Mouse (Mus musculus): ENCODE measurements at regions not wholly inside any gene's neighbourhood (a gene's known extent, or its start where the extent isn't known, plus 50 kb on each side); places are given as distances from the start of the nearest gene placed in this dataset.
A peak's percentile ranks its signal among the peaks of the same experiment; 100 is the strongest.

GRCm38 (mm10) chr12:35429473-35429872 is 105.4 kb downstream of the Ahr start:
- Histone ChIP-seq H3K36me3 (no peaks in the 10 kb centered on the region), H3K4me3 (replicated peaks) (no peak overlapping the region), H3K9ac (no peak overlapping the region), H3K4me2 (replicated peaks) (no peak overlapping the region), H3K4me1 (no peaks in the 10 kb centered on the region), H3K27me3 (no peaks in the 10 kb centered on the region), H3K9me3 (replicated peaks) (no peaks in the 10 kb centered on the region), H3K27ac (replicated peaks) (no peak overlapping the region)
- no peak for ATAC-seq (ENCODE audit: insufficient number of reproducible peaks, low FRiP score, low TSS enrichment, low read depth)
- WGBS: 97% methylated on average over 1 of the region's 1 CpGs

DNA sequence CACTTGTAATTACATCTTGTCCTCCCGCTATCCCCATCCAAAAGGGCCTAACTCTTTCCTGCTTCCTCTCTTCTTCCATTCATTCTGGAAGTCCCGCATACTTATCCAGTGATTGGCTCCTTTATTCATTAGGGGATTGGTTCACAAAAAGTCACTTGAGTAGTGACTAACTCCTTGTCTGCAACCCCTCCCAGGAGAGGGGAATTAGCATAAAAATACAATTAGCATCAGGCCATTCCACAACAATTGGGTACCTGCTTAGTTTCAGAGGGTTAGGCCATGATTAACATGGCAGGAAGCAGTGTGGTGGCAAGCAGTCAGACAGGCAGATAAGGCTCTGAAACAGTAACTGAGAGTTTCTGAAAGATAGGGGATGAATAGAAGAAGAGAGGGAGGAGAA is 115.6 kb downstream of the Ahr start:
- 80% methylated on average over 2 of the region's 2 CpGs for WGBS
- H3K4me1 ChIP-seq: no peaks in the 10 kb centered on the region
- no peak overlapping the region for H3K9ac ChIP-seq
- no peaks in the 10 kb centered on the region for H3K36me3 ChIP-seq
- no peaks in the 10 kb centered on the region for H3K27me3 ChIP-seq
- no peak for ATAC-seq (ENCODE audit: insufficient number of reproducible peaks, low FRiP score, low TSS enrichment, low read depth)
- H3K27ac ChIP-seq (replicated peaks): no peak overlapping the region
- no peaks in the 10 kb centered on the region for H3K9me3 ChIP-seq (replicated peaks)
- no peak overlapping the region for H3K4me3 ChIP-seq (replicated peaks)
- no peak overlapping the region for H3K4me2 ChIP-seq (replicated peaks)

DNA sequence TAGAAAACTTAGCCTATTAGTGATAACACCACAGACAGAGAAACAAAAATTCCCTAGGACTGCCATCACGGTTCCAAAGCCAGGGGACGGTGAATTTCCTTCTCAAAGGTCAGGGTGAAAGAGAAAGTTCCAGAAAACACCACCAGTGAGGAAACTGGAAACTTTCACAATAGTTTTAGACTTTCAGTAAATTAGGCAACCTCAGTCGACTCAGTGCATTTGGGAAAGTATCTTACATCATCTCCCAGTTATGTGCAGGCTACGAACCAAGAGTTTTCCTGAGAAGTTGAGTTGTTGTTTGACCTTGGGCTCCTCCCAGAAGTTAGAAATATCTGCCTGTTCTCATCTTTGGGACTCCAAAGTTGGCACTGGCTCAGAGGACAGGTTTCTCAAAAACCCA is 116.9 kb downstream of the Ahr start:
- H3K9me3 ChIP-seq (replicated peaks): no peaks in the 10 kb centered on the region
- H3K4me3 ChIP-seq (replicated peaks): no peak overlapping the region
- H3K27ac ChIP-seq (replicated peaks): no peak overlapping the region
- H3K36me3 ChIP-seq: no peaks in the 10 kb centered on the region
- no peaks in the 10 kb centered on the region for H3K27me3 ChIP-seq
- H3K4me1 ChIP-seq: no peaks in the 10 kb centered on the region
- no peak overlapping the region for H3K9ac ChIP-seq
- 71% methylated on average over 4 of the region's 4 CpGs for WGBS
- no peak for ATAC-seq (ENCODE audit: insufficient number of reproducible peaks, low FRiP score, low TSS enrichment, low read depth)
- no peak overlapping the region for H3K4me2 ChIP-seq (replicated peaks)

DNA sequence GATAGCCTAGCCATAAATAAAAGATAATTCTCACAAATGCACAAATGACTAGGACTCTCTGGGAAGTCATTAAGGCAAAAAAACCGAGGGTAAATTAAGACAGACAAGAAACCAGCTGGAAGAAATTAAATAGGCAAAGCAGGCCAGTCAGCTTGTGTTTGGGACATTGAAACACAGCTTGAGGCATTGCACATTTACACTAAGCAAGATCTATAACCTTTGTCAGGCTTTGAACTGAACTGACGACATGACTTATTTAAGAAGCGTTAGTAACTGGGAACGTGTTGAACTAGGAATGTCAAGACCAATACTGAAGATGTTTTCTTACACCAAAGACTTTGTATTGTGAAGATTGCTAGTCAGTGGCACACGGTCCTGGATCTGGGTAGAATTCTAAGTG is 118.3 kb downstream of the Ahr start:
- no peak for ATAC-seq (ENCODE audit: insufficient number of reproducible peaks, low FRiP score, low TSS enrichment, low read depth)
- H3K27me3 ChIP-seq: no peaks in the 10 kb centered on the region
- no peak overlapping the region for H3K4me3 ChIP-seq (replicated peaks)
- no peaks in the 10 kb centered on the region for H3K4me1 ChIP-seq
- no peak overlapping the region for H3K9ac ChIP-seq
- no peaks in the 10 kb centered on the region for H3K36me3 ChIP-seq
- 34% methylated on average over 5 of the region's 5 CpGs for WGBS
- no peaks in the 10 kb centered on the region for H3K9me3 ChIP-seq (replicated peaks)
- no peak overlapping the region for H3K4me2 ChIP-seq (replicated peaks)
- no peak overlapping the region for H3K27ac ChIP-seq (replicated peaks)

- no peak overlapping the region for H3K4me3 ChIP-seq (replicated peaks)
- H3K9me3 ChIP-seq (replicated peaks): no peaks in the 10 kb centered on the region
- no peaks in the 10 kb centered on the region for H3K27me3 ChIP-seq
- ATAC-seq (ENCODE audit: insufficient number of reproducible peaks, low FRiP score, low TSS enrichment, low read depth): no peak
- no peaks in the 10 kb centered on the region for H3K4me1 ChIP-seq
- H3K9ac ChIP-seq: no peak overlapping the region
- H3K36me3 ChIP-seq: no peaks in the 10 kb centered on the region
- no peak overlapping the region for H3K27ac ChIP-seq (replicated peaks)
- WGBS: 58% methylated on average over 3 of the region's 3 CpGs
- H3K4me2 ChIP-seq (replicated peaks): no peak overlapping the region
Observed at GRCm38 (mm10) chr12:35412715-35413114, 122.1 kb downstream of the Ahr start.

- WGBS: 73% methylated on average over 3 of the region's 3 CpGs
- ATAC-seq (ENCODE audit: insufficient number of reproducible peaks, low FRiP score, low TSS enrichment, low read depth): no peak
- no peaks in the 10 kb centered on the region for H3K4me1 ChIP-seq
- no peaks in the 10 kb centered on the region for H3K36me3 ChIP-seq
- H3K27me3 ChIP-seq: no peaks in the 10 kb centered on the region
- H3K27ac ChIP-seq (replicated peaks): no peak overlapping the region
- H3K9ac ChIP-seq: no peak overlapping the region
- no peaks in the 10 kb centered on the region for H3K9me3 ChIP-seq (replicated peaks)
- no peak overlapping the region for H3K4me2 ChIP-seq (replicated peaks)
- H3K4me3 ChIP-seq (replicated peaks): no peak overlapping the region
Observed at GRCm38 (mm10) chr12:35408461-35408860, 126.4 kb downstream of the Ahr start.

DNA sequence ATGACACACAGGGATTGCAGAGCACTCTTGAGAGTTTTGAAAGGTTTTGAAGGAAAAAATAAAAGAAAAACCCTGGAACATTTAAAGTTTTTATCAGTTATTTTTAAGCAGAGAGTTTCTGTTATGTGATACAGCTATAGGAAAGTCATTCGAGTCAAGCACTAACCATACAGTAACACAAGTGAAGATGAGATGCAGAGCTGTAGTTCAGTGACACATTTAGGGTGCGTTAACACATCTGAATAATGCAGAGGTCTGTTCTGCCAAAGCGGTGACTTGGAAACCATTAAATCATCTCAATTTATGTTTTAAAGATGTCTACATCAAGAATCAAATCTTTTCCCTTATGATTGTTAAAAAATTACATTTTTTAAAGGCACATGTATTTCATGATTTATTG is 126.8 kb downstream of the Ahr start:
- no peaks in the 10 kb centered on the region for H3K36me3 ChIP-seq
- no peak overlapping the region for H3K27ac ChIP-seq (replicated peaks)
- no peaks in the 10 kb centered on the region for H3K27me3 ChIP-seq
- WGBS: 75% methylated on average over 3 of the region's 3 CpGs
- no peak overlapping the region for H3K4me3 ChIP-seq (replicated peaks)
- no peaks in the 10 kb centered on the region for H3K4me1 ChIP-seq
- no peak overlapping the region for H3K9ac ChIP-seq
- no peak for ATAC-seq (ENCODE audit: insufficient number of reproducible peaks, low FRiP score, low TSS enrichment, low read depth)
- no peak overlapping the region for H3K4me2 ChIP-seq (replicated peaks)
- no peaks in the 10 kb centered on the region for H3K9me3 ChIP-seq (replicated peaks)

- H3K27ac ChIP-seq (replicated peaks): no peak overlapping the region
- H3K9ac ChIP-seq: no peak overlapping the region
- H3K36me3 ChIP-seq: no peaks in the 10 kb centered on the region
- 59% methylated on average over 2 of the region's 2 CpGs for WGBS
- H3K27me3 ChIP-seq: no peaks in the 10 kb centered on the region
- ATAC-seq (ENCODE audit: insufficient number of reproducible peaks, low FRiP score, low TSS enrichment, low read depth): no peak
- no peaks in the 10 kb centered on the region for H3K9me3 ChIP-seq (replicated peaks)
- H3K4me3 ChIP-seq (replicated peaks): no peak overlapping the region
- no peak overlapping the region for H3K4me2 ChIP-seq (replicated peaks)
- no peaks in the 10 kb centered on the region for H3K4me1 ChIP-seq
Observed at GRCm38 (mm10) chr12:35401853-35402252, 133.0 kb downstream of the Ahr start.

GRCm38 (mm10) chr12:35401219-35401618 is 133.6 kb downstream of the Ahr start:
- no peaks in the 10 kb centered on the region for H3K4me1 ChIP-seq
- H3K9ac ChIP-seq: no peak overlapping the region
- no peak overlapping the region for H3K4me3 ChIP-seq (replicated peaks)
- no peak for ATAC-seq (ENCODE audit: insufficient number of reproducible peaks, low FRiP score, low TSS enrichment, low read depth)
- H3K9me3 ChIP-seq (replicated peaks): no peaks in the 10 kb centered on the region
- H3K4me2 ChIP-seq (replicated peaks): no peak overlapping the region
- H3K27me3 ChIP-seq: no peaks in the 10 kb centered on the region
- WGBS: 73% methylated on average over 2 of the region's 2 CpGs
- no peak overlapping the region for H3K27ac ChIP-seq (replicated peaks)
- H3K36me3 ChIP-seq: no peaks in the 10 kb centered on the region

- Histone ChIP-seq H3K4me3 (replicated peaks) (no peak overlapping the region), H3K4me2 (replicated peaks) (no peak overlapping the region), H3K27me3 (no peaks in the 10 kb centered on the region), H3K4me1 (peaks cover 6% of the 10 kb centered on the region; the same call in 1 of the 2 replicates), H3K27ac (replicated peaks) (no peak overlapping the region), H3K9me3 (replicated peaks) (no peaks in the 10 kb centered on the region), H3K36me3 (no peaks in the 10 kb centered on the region), H3K9ac (no peak overlapping the region)
- ATAC-seq (ENCODE audit: insufficient number of reproducible peaks, low FRiP score, low TSS enrichment, low read depth): no peak
- 79% methylated on average over 1 of the region's 1 CpGs for WGBS
Observed at GRCm38 (mm10) chr12:35395211-35395610, 139.6 kb downstream of the Ahr start.

- Histone ChIP-seq H3K27ac (replicated peaks) (peak overlapping the region; percentile 55), H3K4me1 (peaks cover 6% of the 10 kb centered on the region; the same call in 1 of the 2 replicates), H3K4me3 (replicated peaks) (no peak overlapping the region), H3K27me3 (no peaks in the 10 kb centered on the region), H3K4me2 (replicated peaks) (no peak overlapping the region), H3K36me3 (no peaks in the 10 kb centered on the region), H3K9me3 (replicated peaks) (no peaks in the 10 kb centered on the region), H3K9ac (no peak overlapping the region)
- WGBS: 12% methylated on average over 2 of the region's 2 CpGs
- 0 out of 2 replicates have a peak, but pooled peaks have one; percentile 15 for ATAC-seq (ENCODE audit: insufficient number of reproducible peaks, low FRiP score, low TSS enrichment, low read depth)
Observed at GRCm38 (mm10) chr12:35392111-35392510, 142.7 kb downstream of the Ahr start.

- H3K4me2 ChIP-seq (replicated peaks): no peak overlapping the region
- no peak for ATAC-seq (ENCODE audit: insufficient number of reproducible peaks, low FRiP score, low TSS enrichment, low read depth)
- no peaks in the 10 kb centered on the region for H3K9me3 ChIP-seq (replicated peaks)
- no peaks in the 10 kb centered on the region for H3K27me3 ChIP-seq
- no peak overlapping the region for H3K27ac ChIP-seq (replicated peaks)
- 88% methylated on average over 1 of the region's 1 CpGs for WGBS
- H3K4me1 ChIP-seq: peaks cover 6% of the 10 kb centered on the region; the same call in 1 of the 2 replicates
- H3K36me3 ChIP-seq: no peaks in the 10 kb centered on the region
- H3K9ac ChIP-seq: no peak overlapping the region
- no peak overlapping the region for H3K4me3 ChIP-seq (replicated peaks)
Observed at GRCm38 (mm10) chr12:35390266-35390665, 144.6 kb downstream of the Ahr start.
